Mouse (Mus musculus) liver, adult 2 months (tissue): ENCODE measurements at regions not wholly inside any gene's neighbourhood (a gene's known extent, or its start where the extent isn't known, plus 50 kb on each side); places are given as distances from the start of the nearest gene placed in this dataset.

Source experiments
- DNase-seq: peaks from one replicate; pipeline ENCODE4 v3.0.0-alpha.2; 2011; ENCODE audit warnings: low read depth, low spot score; ENCODE audit errors: extremely low read depth
- H3K27ac ChIP-seq: fragments of 200-500 bp; replicated peaks from 2 replicates; pipeline ENCODE4 v1.5.1; 2012; ENCODE audit warnings: low read depth, mild to moderate bottlenecking, control low read depth, inconsistent platforms, low read length; ENCODE audit not compliant: insufficient read depth
- H3K27me3 ChIP-seq: fragments of 200-500 bp; 2 replicates; pipeline ENCODE4 v1.6.1; 2012; ENCODE audit warnings: mild to moderate bottlenecking, moderate library complexity, low read length, inconsistent platforms; ENCODE audit not compliant: control insufficient read depth, insufficient read depth
- H3K36me3 ChIP-seq: fragments of 200-500 bp; 2 replicates; pipeline ENCODE4 v1.6.1; 2012; ENCODE audit warnings: low read length, inconsistent platforms; ENCODE audit not compliant: control insufficient read depth, insufficient read depth
- H3K4me1 ChIP-seq: fragments of 200-500 bp; 2 replicates; pipeline ENCODE4 v1.6.1; 2011; ENCODE audit warnings: low read length; ENCODE audit not compliant: control insufficient read depth, insufficient read depth
- H3K4me3 ChIP-seq: fragments of 200-500 bp; 2 replicates; pipeline ENCODE4 v1.5.1; 2011; ENCODE audit warnings: low read depth, mild to moderate bottlenecking, control low read depth, low read length, moderate library complexity; ENCODE audit not compliant: insufficient read depth
- H3K79me2 ChIP-seq: fragments of 200-500 bp; 2 replicates; pipeline ENCODE4 v1.6.1; 2012; ENCODE audit warnings: inconsistent platforms, mild to moderate bottlenecking, low read length, moderate library complexity; ENCODE audit not compliant: control insufficient read depth, insufficient read depth
- H3K9ac ChIP-seq: fragments of 200-500 bp; 2 replicates; pipeline ENCODE4 v1.6.1; 2012; ENCODE audit warnings: low read depth, mild to moderate bottlenecking, control low read depth, inconsistent platforms, low read length
- CTCF ChIP-seq: fragments of 200-500 bp; IDR thresholded peaks from 2 replicates; pipeline ENCODE4 v1.5.1; 2011; ENCODE audit warnings: low read depth, low read length, control low read depth
- POLR2A ChIP-seq: fragments of 200-500 bp; IDR thresholded peaks from 2 replicates; pipeline ENCODE4 v1.6.1; 2011; ENCODE audit warnings: low read length, control low read depth; ENCODE audit not compliant: insufficient read depth; ENCODE audit errors: extremely low read depth
- WGBS: fragments of 180-500 bp; shearing (Covaris S2); methylation state at CpG from one replicate; pipeline ENCODE4 v1.1.7; 2018; 5-methylcytosine and 5-hydroxymethylcytosine counted together

DNA sequence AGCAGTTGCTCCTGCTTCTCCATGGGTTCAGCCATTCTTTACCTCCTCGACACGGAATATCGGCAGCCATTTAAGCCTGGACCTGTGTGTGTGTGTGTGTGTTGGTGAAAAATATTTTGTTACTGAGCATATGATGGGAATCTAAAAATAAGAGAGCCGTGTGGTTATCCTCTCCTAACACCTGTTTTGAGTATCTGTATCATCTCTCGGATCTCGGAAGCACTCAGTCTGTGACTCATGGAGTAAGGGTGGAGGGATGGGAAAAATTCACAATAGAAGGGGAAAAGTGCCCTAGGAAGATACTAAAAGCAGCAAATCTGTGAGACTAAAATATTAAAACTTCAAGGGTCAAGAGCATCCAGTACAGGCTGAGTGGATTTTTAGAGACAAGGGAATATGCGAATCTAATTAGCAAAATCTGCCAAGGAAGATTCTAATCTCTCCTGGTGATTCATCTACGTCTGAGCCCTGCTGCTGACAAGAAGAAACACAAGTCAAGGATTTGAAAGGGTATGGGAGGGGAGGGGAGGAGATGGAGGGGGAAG lies 107.1 kb upstream of the Krr1 start:
- WGBS, result 92% methylated on average over 8 of the region's 8 CpGs
- no peak overlapping the region for H3K27ac ChIP-seq
- H3K9ac ChIP-seq, result no peak overlapping the region
- no peaks in the 10 kb centered on the region for H3K27me3 ChIP-seq
- H3K4me3 ChIP-seq, result no peak overlapping the region
- TF ChIP-seq POLR2A (no peak), CTCF (no peak)
- H3K36me3 ChIP-seq, result no peaks in the 10 kb centered on the region
- H3K79me2 ChIP-seq, result no peaks in the 10 kb centered on the region
- no peaks in the 10 kb centered on the region for H3K4me1 ChIP-seq
- DNase-seq, result no peak

- Histone ChIP-seq H3K4me3 (no peak overlapping the region), H3K27me3 (no peaks in the 10 kb centered on the region), H3K9ac (no peak overlapping the region), H3K27ac (no peak overlapping the region), H3K4me1 (no peaks in the 10 kb centered on the region), H3K36me3 (no peaks in the 10 kb centered on the region), H3K79me2 (no peaks in the 10 kb centered on the region)
- 81% methylated on average over 6 of the region's 6 CpGs for WGBS
- TF ChIP-seq CTCF, result no peak
- TF ChIP-seq POLR2A, result no peak
- no peak for DNase-seq
These were observed 105.4 kb upstream of the Krr1 start for GRCm38 (mm10) chr10:111867102-111867501.

DNA sequence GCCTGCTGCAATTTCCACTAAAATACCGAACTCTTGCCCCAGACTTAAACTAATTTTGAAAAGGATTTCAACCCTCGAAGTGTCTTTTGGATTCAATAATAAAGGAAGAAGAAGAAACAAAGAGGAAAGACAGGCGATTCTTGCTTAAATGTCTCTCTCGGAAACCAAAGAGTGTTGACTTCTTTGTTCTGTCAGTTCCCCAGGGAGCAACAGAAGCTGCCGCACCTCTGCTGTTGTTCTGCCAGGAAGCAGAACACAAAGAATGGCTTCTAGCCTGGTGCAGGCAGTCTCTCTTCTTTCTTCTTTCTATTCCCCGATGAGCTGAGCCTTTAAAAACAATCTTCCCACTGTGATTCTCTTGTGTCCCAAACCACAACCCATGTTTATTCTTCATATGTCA lies 104.9 kb upstream of the Krr1 start:
- TF ChIP-seq POLR2A (no peak), CTCF (no peak)
- no peak for DNase-seq
- Histone ChIP-seq H3K9ac (no peak overlapping the region), H3K27me3 (no peaks in the 10 kb centered on the region), H3K4me1 (no peaks in the 10 kb centered on the region), H3K36me3 (no peaks in the 10 kb centered on the region), H3K4me3 (no peak overlapping the region), H3K79me2 (no peaks in the 10 kb centered on the region), H3K27ac (no peak overlapping the region)
- 60% methylated on average over 6 of the region's 6 CpGs for WGBS

DNA sequence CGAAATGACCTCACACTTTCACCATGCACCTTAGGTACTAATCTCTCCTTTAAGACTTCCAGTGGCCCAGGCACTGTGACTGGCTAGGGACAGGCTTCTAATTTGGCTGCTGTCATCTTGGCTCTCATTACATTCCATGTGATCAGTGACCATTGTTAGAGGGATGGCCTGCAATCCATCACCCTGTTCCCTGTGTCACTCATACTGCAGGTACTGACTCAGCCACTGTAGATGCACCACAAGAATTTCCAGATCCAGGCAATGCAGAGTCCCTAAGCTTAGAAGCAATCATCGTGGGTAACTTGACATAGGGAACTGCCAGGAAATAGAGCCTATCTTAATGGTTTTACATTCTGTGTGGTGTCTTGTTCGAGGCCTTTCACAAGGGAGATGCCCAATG lies 92.1 kb upstream of the Krr1 start:
- WGBS, result 89% methylated on average over 3 of the region's 3 CpGs
- no peak for DNase-seq
- Histone ChIP-seq H3K4me3 (no peak overlapping the region), H3K79me2 (no peaks in the 10 kb centered on the region), H3K27me3 (no peaks in the 10 kb centered on the region), H3K27ac (no peak overlapping the region), H3K9ac (no peak overlapping the region), H3K4me1 (no peaks in the 10 kb centered on the region), H3K36me3 (no peaks in the 10 kb centered on the region)
- no peak for TF ChIP-seq CTCF

DNA sequence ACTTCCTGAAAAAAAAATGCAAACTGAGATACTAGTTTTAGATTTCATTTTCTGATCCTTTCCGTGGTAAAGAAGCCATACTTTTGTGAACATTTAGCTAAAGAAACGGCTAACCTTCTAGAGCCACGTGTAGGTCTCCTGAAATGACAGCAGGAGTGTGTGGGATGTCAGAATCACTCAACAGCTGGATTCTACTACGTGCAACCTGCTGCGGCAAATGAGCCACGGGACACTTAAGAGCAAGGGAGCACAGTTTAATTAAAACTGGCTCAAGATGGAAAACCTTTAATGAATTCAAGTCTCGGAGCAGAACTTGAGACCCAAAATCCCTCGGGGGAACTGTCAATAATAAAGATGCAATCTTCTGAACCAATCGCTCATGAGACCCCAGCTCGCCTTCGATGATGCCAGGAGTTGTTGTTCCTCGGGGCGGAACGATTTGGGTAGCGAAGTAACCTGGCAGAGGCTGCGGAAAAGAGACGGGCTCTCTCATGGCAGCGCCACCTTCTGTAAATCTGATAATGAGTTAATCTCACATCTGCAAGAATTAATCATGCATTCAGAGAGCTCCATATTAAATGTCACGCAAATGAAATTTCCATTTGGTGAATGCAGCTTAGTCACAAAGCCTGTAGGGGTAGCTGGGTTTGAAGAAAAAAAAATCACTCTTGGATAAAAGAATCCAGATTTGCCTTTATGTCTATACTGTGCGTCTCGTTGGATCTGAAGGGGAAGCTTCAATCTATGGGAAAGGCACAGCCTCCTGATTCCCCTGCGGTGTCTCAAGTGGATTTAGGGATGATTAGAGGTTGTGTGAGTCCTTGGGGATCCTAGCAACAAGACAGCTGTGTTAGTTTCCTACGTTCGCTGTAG lies 90.9 kb upstream of the Krr1 start:
- no peaks in the 10 kb centered on the region for H3K4me1 ChIP-seq
- no peaks in the 10 kb centered on the region for H3K27me3 ChIP-seq
- H3K27ac ChIP-seq, result no peak overlapping the region
- no peaks in the 10 kb centered on the region for H3K36me3 ChIP-seq
- no peaks in the 10 kb centered on the region for H3K79me2 ChIP-seq
- 91% methylated on average over 24 of the region's 24 CpGs for whole genome bisulfite sequencing
- DNase-seq, result no peak
- no peak overlapping the region for H3K4me3 ChIP-seq
- TF ChIP-seq CTCF, result no peak
- TF ChIP-seq POLR2A, result no peak
- H3K9ac ChIP-seq, result no peak overlapping the region

DNA sequence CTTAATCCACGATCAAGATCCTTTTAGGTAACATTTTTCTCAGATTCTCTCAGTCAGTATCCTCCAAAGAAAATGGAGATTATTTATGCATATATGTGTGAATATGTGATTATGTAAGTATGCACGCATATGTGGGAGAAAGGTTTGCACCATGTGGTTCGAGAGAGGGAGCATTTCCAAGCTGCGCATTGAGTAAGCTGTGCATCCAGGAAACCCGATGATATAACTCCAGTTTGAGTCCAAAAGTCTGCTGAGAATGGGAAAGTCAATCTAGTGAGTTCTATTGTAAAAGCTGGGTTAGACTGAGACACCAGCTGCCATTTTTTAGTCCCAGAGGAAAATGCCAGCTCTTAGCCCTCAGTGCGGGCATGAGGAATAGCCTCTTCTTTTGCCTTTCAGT lies 89.9 kb upstream of the Krr1 start:
- TF ChIP-seq POLR2A (no peak), CTCF (no peak)
- 94% methylated on average over 6 of the region's 6 CpGs for WGBS

More for the DNA sequence above, 89.9 kb upstream of the Krr1 start:
- Histone ChIP-seq H3K27ac (no peak overlapping the region), H3K4me3 (no peak overlapping the region), H3K36me3 (no peaks in the 10 kb centered on the region), H3K9ac (no peak overlapping the region), H3K4me1 (no peaks in the 10 kb centered on the region), H3K27me3 (no peaks in the 10 kb centered on the region), H3K79me2 (no peaks in the 10 kb centered on the region)
- no peak for DNase-seq
